Mouse (Mus musculus) urinary bladder, postnatal 36 days (tissue): ENCODE measurements around the gene Prlh.

ENCODE experiments used
- DNase-seq, 2 experiments: peaks; one replicate each; pipeline ENCODE4 v3.0.0; 2022; ENCODE audit warnings: low spot score in 2 of 2, mixed read lengths in 1 of 2

The Prlh gene

GRCm38 (mm10) chr1:91001101-91001500 lies 48.2 kb downstream of the Prlh start:
- no peak for DNase-seq

- DNase-seq: no peak
These were observed 49.1 kb downstream of the Prlh start for GRCm38 (mm10) chr1:91001871-91002539.

- no peak for DNase-seq
These were observed 49.7 kb downstream of the Prlh start for GRCm38 (mm10) chr1:91002641-91003040.
